Mouse (Mus musculus) CH12.LX (cell line): Measurements from ENCODE around the gene Fkbp15. TPM values are rescaled to one million over a fixed set of nuclear protein-coding genes. Genes with fewer than 3 reads are reported as not detected.

Experiments used
- DNase-seq: peaks from one replicate; pipeline ENCODE4 v3.0.0-alpha.2; 2013; ENCODE audit errors: extremely low read depth
- H3K27ac ChIP-seq: 2 replicates; pipeline ENCODE4 v1.5.1; 2012; ENCODE audit warnings: low read depth, mild to moderate bottlenecking, control low read depth, moderate library complexity; ENCODE audit not compliant: insufficient read depth
- H3K27me3 ChIP-seq: replicated peaks from 2 replicates; pipeline ENCODE3; 2012; ENCODE audit warnings: inconsistent platforms
- H3K36me3 ChIP-seq, 2 experiments: replicated peaks in 1 of 2; 2 replicates each; pipeline versions ENCODE3 to v1.6.1; 2012; ENCODE audit warnings: inconsistent platforms in 1 of 2, low read length in 1 of 2, mild to moderate bottlenecking in 1 of 2, mixed read lengths in 1 of 2, moderate library complexity in 1 of 2; ENCODE audit not compliant: control insufficient read depth in 1 of 2, insufficient read depth in 1 of 2
- H3K4me1 ChIP-seq, 2 experiments: 2 replicates each; pipeline ENCODE4 v1.6.1; 2012; ENCODE audit warnings: inconsistent platforms in 1 of 2, moderate library complexity in 1 of 2; ENCODE audit not compliant: insufficient read depth in 2 of 2, control insufficient read depth in 1 of 2
- H3K4me2 ChIP-seq: 2 replicates; pipeline ENCODE4 v1.6.1; 2012; ENCODE audit warnings: low read depth, mild to moderate bottlenecking, control low read depth; ENCODE audit not compliant: poor library complexity, insufficient read depth, severe bottlenecking
- H3K4me3 ChIP-seq, 3 experiments: fragments of 150-350 bp in 1 of 3; sonication (generic) in 1 of 3; replicated peaks in 1 of 3; 2 replicates each; pipeline versions ENCODE3 to v1.5.1; 2011 to 2012; ENCODE audit warnings: low read depth in 2 of 3, low read length in 2 of 3, mild to moderate bottlenecking in 2 of 3, moderate library complexity in 2 of 3, control low read depth in 1 of 3, improper control_type of control experiment in 1 of 3, inconsistent platforms in 1 of 3, mixed read lengths in 1 of 3; ENCODE audit not compliant: poor library complexity in 1 of 3
- H3K79me2 ChIP-seq: replicated peaks from 2 replicates; pipeline ENCODE4 v1.6.1; 2012; ENCODE audit warnings: mild to moderate bottlenecking, moderate library complexity; ENCODE audit not compliant: control insufficient read depth, poor library complexity, insufficient read depth, severe bottlenecking; ENCODE audit errors: extremely low read depth
- H3K9ac ChIP-seq: 2 replicates; pipeline ENCODE4 v1.6.1; 2012; ENCODE audit warnings: low read depth, mild to moderate bottlenecking, control low read depth, moderate library complexity; ENCODE audit not compliant: insufficient read depth
- H3K9me3 ChIP-seq: replicated peaks from 2 replicates; pipeline ENCODE3; 2012; ENCODE audit warnings: low read length, inconsistent platforms, mixed read lengths
- EP300 ChIP-seq: IDR thresholded peaks from 2 replicates; pipeline ENCODE4 v1.6.1; 2011; ENCODE audit warnings: low read length, improper control_type of control experiment
- ETS1 ChIP-seq: conservative IDR thresholded peaks from 2 replicates; pipeline ENCODE4 v1.6.1; 2012; ENCODE audit warnings: low read depth, mild to moderate bottlenecking, inconsistent platforms, low read length, improper control_type of control experiment, moderate library complexity
- GABPA ChIP-seq: IDR thresholded peaks from 2 replicates; pipeline ENCODE4 v1.6.1; 2012; ENCODE audit warnings: low read depth, low read length, improper control_type of control experiment, inconsistent platforms; ENCODE audit not compliant: insufficient replicate concordance
- IRF4 ChIP-seq: IDR thresholded peaks from 2 replicates; pipeline ENCODE4 v1.6.1; 2014; ENCODE audit warnings: low read depth, mild to moderate bottlenecking, inconsistent platforms, low read length, improper control_type of control experiment
- MAX ChIP-seq: IDR thresholded peaks from 2 replicates; pipeline ENCODE4 v1.6.1; 2011; ENCODE audit warnings: low read length, improper control_type of control experiment
- MAZ ChIP-seq: IDR thresholded peaks from 2 replicates; pipeline ENCODE4 v1.6.1; 2012; ENCODE audit warnings: low read depth, mild to moderate bottlenecking, inconsistent platforms, low read length, improper control_type of control experiment, moderate library complexity
- MEF2A ChIP-seq: IDR thresholded peaks from 2 replicates; pipeline ENCODE4 v1.6.1; 2014; ENCODE audit warnings: low read depth, mild to moderate bottlenecking, inconsistent platforms, low read length, improper control_type of control experiment, borderline replicate concordance
- MXI1 ChIP-seq: IDR thresholded peaks from 2 replicates; pipeline ENCODE4 v1.6.1; 2011; ENCODE audit warnings: mild to moderate bottlenecking, low read depth, low read length, improper control_type of control experiment
- NRF1 ChIP-seq: IDR thresholded peaks from 2 replicates; pipeline ENCODE4 v1.6.1; 2014; ENCODE audit warnings: low read depth, mild to moderate bottlenecking, inconsistent platforms, low read length, improper control_type of control experiment, moderate library complexity
- RAD21 ChIP-seq: IDR thresholded peaks from 2 replicates; pipeline ENCODE4 v1.6.1; 2011; ENCODE audit warnings: low read depth, mild to moderate bottlenecking, low read length, improper control_type of control experiment, moderate library complexity
- RCOR1 ChIP-seq: conservative IDR thresholded peaks from 2 replicates; pipeline ENCODE4 v1.6.1; 2012; ENCODE audit warnings: low read depth, mild to moderate bottlenecking, inconsistent platforms, low read length, improper control_type of control experiment
- ZNF384 ChIP-seq: IDR thresholded peaks from 2 replicates; pipeline ENCODE4 v1.6.1; 2012; ENCODE audit warnings: low read depth, low read length, improper control_type of control experiment, inconsistent platforms
- dilution Hi-C: fragments of 300-500 bp; cut with MboI; formaldehyde crosslinking; loops from 2 replicates; pipeline ENCODE4 v1.14.3; 2020; ENCODE audit warnings: low sequenced_read_pairs; ENCODE audit not compliant: extremely low pct_unique_long_range_greater_than_20kb, extremely low pct_ligation_motif_present
- in situ Hi-C: fragments of 300-500 bp; cut with MboI; formaldehyde crosslinking; loops from 3 replicates; pipeline ENCODE4 v1.14.3; 2019; ENCODE audit warnings: low sequenced_read_pairs, low pct_ligation_motif_present, low pct_unique_long_range_greater_than_20kb, mixed read lengths
- polyA plus RNA-seq: library from polyadenylated mRNA; unstranded; fragments of >175 nt; gene quantifications from 2 replicates; pipeline ENCODE4 v1.2.1, GENCODE M21; 2012; ENCODE audit warnings: low read depth; ENCODE audit not compliant: insufficient read length
- total RNA-seq, 2 experiments: library from RNA; depleted of rRNA; stranded (reverse); fragments of 300-350 nt in 1 of 2; fragments of >200 nt in 1 of 2; gene quantifications; 2 replicates each; pipeline ENCODE4 v1.2.3; 2012 to 2014

Fkbp15 gene
- total and polyA plus RNA-seq, 3 experiments: 24.0 to 35.1 (median 30.4) TPM

DNA sequence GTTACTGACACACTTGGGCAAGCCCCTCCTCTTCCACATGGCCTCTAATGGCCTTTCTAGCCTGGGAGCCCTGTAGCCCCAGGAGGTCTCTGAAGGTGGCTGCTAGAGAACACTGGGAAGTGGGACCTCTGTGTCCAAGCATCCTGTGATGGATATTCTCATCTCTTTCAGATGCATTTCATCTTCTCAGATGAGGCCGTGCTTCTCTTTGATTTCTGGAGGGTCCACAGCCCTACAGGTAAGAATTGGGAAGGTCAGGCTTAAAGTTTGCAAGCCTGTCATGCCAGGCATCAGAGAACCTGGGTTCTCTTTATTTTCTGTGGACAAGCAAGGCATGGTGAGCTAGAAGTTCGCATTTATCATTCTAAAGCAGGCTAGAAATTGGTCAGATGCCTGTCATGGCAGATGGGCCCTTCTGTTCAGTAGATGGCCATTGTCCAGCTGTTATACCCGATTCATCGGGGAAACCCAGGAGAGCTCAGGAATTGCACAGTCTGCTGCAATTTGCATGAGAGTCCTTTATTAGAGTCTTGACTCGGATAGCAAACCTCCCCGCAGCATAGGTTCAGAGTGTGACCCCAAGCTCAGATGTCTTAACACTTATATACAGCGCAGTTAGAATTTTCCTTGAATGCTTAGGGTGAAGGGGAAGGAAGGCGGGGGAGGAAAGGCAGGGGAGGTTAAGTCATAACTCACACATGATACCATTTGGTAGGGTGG lies 67.7 kb downstream of the Fkbp15 start:
- dilution Hi-C loops: no loop called here
- Histone ChIP-seq H3K4me2 (no peak overlapping the region), H3K36me3 (peaks cover 31 to 75% of the 10 kb centered on the region in 2 experiments), H3K9me3 (no peaks in the 10 kb centered on the region), H3K4me3 (no peak overlapping the region), H3K9ac (no peak overlapping the region), H3K4me1 (peaks cover 14 to 58% of the 10 kb centered on the region in 2 experiments), H3K27me3 (no peaks in the 10 kb centered on the region), H3K79me2 (no peaks in the 10 kb centered on the region), H3K27ac (no peak overlapping the region)
- TF ChIP-seq RCOR1 (no peak), EP300 (no peak), MEF2A (no peak), ETS1 (no peak), NRF1 (no peak)
- in situ Hi-C loops: no loop called here
- DNase-seq: no peak

DNA sequence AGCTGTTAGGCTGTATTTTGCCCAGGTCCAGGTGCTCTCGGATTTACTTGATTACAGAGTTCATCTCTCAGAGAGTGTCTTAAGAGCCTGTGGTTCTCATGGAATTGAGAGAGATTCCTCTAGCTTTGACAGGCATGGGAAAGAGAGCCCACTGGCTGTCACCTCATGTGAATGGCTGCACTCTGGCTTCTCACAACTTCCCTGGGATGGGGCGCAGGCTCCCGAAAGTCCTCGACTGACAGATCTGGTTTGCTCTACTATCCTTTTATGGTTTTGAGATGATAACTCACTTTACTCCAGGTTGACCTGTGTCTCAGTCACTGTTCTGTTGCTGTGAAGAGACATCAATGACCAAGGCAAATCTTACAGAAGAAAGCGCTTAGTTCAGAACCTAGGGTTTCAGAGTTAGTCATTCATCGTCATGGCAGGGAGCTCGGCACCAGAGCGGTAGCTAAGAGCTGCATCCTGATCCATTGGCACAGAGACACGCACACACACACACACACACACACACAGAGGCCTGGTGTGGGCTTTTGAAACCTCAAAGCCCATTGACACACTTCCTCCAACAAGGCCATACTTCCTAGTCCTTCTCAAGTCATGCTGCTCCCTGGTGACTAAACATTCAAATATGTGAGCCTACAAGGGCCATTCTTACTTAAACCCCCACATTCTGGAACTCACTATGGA lies 69.4 kb downstream of the Fkbp15 start:
- dilution Hi-C loops: no loop called here
- Histone ChIP-seq H3K27me3 (no peaks in the 10 kb centered on the region), H3K27ac (no peak overlapping the region)
- TF ChIP-seq EP300 (peak; percentile 27; the same call in 1 of the 2 replicates), GABPA (no peak)
- TF ChIP-seq, all 38 proteins: peak for 1
- Histone ChIP-seq H3K4me3 (no peak overlapping the region), H3K4me1 (peaks cover 17 to 67% of the 10 kb centered on the region in 2 experiments), H3K9ac (no peak overlapping the region), H3K36me3 (peaks cover 16 to 59% of the 10 kb centered on the region in 2 experiments), H3K79me2 (0 out of 2 replicates have a peak, but pooled peaks cover 3% of the 10 kb centered on the region), H3K9me3 (no peaks in the 10 kb centered on the region), H3K4me2 (no peak overlapping the region)
- no peak for DNase-seq
- in situ Hi-C loops: no loop called here

DNA sequence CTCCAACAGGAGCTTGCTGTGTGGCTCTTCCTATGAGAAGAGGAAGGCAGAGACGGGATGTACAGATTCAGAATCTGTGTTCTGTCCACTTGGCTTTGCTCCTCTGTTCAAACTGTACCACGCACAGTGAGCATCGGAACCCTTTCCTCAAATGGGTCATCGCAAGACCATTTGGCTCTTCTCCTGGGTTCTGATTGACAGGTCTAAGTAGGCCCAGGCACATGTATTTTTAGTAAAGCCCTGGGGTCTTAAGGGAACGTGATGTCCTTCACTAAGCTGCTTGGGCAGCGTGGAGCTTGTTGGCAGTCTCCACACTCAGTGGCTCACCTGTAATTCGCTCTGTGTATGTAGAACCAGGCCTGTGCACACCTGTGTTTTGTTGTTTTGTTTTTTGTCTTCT lies 71.1 kb downstream of the Fkbp15 start:
- no peak overlapping the region for H3K9ac ChIP-seq
- H3K27ac ChIP-seq: no peak overlapping the region
- peaks cover 17 to 69% of the 10 kb centered on the region in 2 experiments for H3K4me1 ChIP-seq
- no peaks in the 10 kb centered on the region for H3K9me3 ChIP-seq
- no peak for DNase-seq
- no peak overlapping the region for H3K4me2 ChIP-seq
- no peaks in the 10 kb centered on the region for H3K27me3 ChIP-seq
- dilution Hi-C loops: no loop called here
- H3K4me3 ChIP-seq: no peak overlapping the region
- H3K79me2 ChIP-seq: 0 out of 2 replicates have a peak, but pooled peaks cover 3% of the 10 kb centered on the region
- TF ChIP-seq EP300 (no peak), MAX (no peak), RAD21 (no peak), NRF1 (no peak), MAZ (no peak), MXI1 (no peak), ZNF384 (no peak), MEF2A (no peak), IRF4 (no peak), ETS1 (no peak)
- peaks cover 6 to 41% of the 10 kb centered on the region in 2 experiments for H3K36me3 ChIP-seq
- in situ Hi-C loops: no loop called here
